Mouse (Mus musculus) CH12.LX (cell line): ENCODE results near the gene Phlpp2. TPM values are rescaled to one million over a fixed set of nuclear protein-coding genes. Genes with fewer than 3 reads are reported as not detected.

ENCODE experiments used
- DNase-seq: peaks from one replicate; pipeline ENCODE4 v3.0.0-alpha.2; 2013; ENCODE audit errors: extremely low read depth
- H3K27ac ChIP-seq: 2 replicates; pipeline ENCODE4 v1.5.1; 2012; ENCODE audit warnings: low read depth, mild to moderate bottlenecking, control low read depth, moderate library complexity; ENCODE audit not compliant: insufficient read depth
- H3K27me3 ChIP-seq: replicated peaks from 2 replicates; pipeline ENCODE3; 2012; ENCODE audit warnings: inconsistent platforms
- H3K36me3 ChIP-seq, 2 experiments: replicated peaks in 1 of 2; 2 replicates each; pipeline versions ENCODE3 to v1.6.1; 2012; ENCODE audit warnings: inconsistent platforms in 1 of 2, low read length in 1 of 2, mild to moderate bottlenecking in 1 of 2, mixed read lengths in 1 of 2, moderate library complexity in 1 of 2; ENCODE audit not compliant: control insufficient read depth in 1 of 2, insufficient read depth in 1 of 2
- H3K4me1 ChIP-seq, 2 experiments: 2 replicates each; pipeline ENCODE4 v1.6.1; 2012; ENCODE audit warnings: inconsistent platforms in 1 of 2, moderate library complexity in 1 of 2; ENCODE audit not compliant: insufficient read depth in 2 of 2, control insufficient read depth in 1 of 2
- H3K4me2 ChIP-seq: 2 replicates; pipeline ENCODE4 v1.6.1; 2012; ENCODE audit warnings: low read depth, mild to moderate bottlenecking, control low read depth; ENCODE audit not compliant: poor library complexity, insufficient read depth, severe bottlenecking
- H3K4me3 ChIP-seq, 3 experiments: fragments of 150-350 bp in 1 of 3; sonication (generic) in 1 of 3; replicated peaks in 1 of 3; 2 replicates each; pipeline versions ENCODE3 to v1.5.1; 2011 to 2012; ENCODE audit warnings: low read depth in 2 of 3, low read length in 2 of 3, mild to moderate bottlenecking in 2 of 3, moderate library complexity in 2 of 3, control low read depth in 1 of 3, improper control_type of control experiment in 1 of 3, inconsistent platforms in 1 of 3, mixed read lengths in 1 of 3; ENCODE audit not compliant: poor library complexity in 1 of 3
- H3K79me2 ChIP-seq: replicated peaks from 2 replicates; pipeline ENCODE4 v1.6.1; 2012; ENCODE audit warnings: mild to moderate bottlenecking, moderate library complexity; ENCODE audit not compliant: control insufficient read depth, poor library complexity, insufficient read depth, severe bottlenecking; ENCODE audit errors: extremely low read depth
- H3K9ac ChIP-seq: 2 replicates; pipeline ENCODE4 v1.6.1; 2012; ENCODE audit warnings: low read depth, mild to moderate bottlenecking, control low read depth, moderate library complexity; ENCODE audit not compliant: insufficient read depth
- H3K9me3 ChIP-seq: replicated peaks from 2 replicates; pipeline ENCODE3; 2012; ENCODE audit warnings: low read length, inconsistent platforms, mixed read lengths
- BHLHE40 ChIP-seq: IDR thresholded peaks from 2 replicates; pipeline ENCODE4 v1.6.1; 2011; ENCODE audit warnings: mild to moderate bottlenecking, low read depth, low read length, improper control_type of control experiment
- CHD2 ChIP-seq: IDR thresholded peaks from 2 replicates; pipeline ENCODE4 v1.6.1; 2011; ENCODE audit warnings: low read length, improper control_type of control experiment
- ELF1 ChIP-seq: IDR thresholded peaks from 2 replicates; pipeline ENCODE4 v1.6.1; 2014; ENCODE audit warnings: low read depth, mild to moderate bottlenecking, inconsistent platforms, low read length, improper control_type of control experiment
- EP300 ChIP-seq: IDR thresholded peaks from 2 replicates; pipeline ENCODE4 v1.6.1; 2011; ENCODE audit warnings: low read length, improper control_type of control experiment
- ETS1 ChIP-seq: conservative IDR thresholded peaks from 2 replicates; pipeline ENCODE4 v1.6.1; 2012; ENCODE audit warnings: low read depth, mild to moderate bottlenecking, inconsistent platforms, low read length, improper control_type of control experiment, moderate library complexity
- HCFC1 ChIP-seq: IDR thresholded peaks from 2 replicates; pipeline ENCODE4 v1.6.1; 2012; ENCODE audit warnings: low read depth, mild to moderate bottlenecking, inconsistent platforms, low read length, improper control_type of control experiment
- IRF4 ChIP-seq: IDR thresholded peaks from 2 replicates; pipeline ENCODE4 v1.6.1; 2014; ENCODE audit warnings: low read depth, mild to moderate bottlenecking, inconsistent platforms, low read length, improper control_type of control experiment
- MAFK ChIP-seq: IDR thresholded peaks from 2 replicates; pipeline ENCODE4 v1.6.1; 2011; ENCODE audit warnings: low read length, improper control_type of control experiment; ENCODE audit not compliant: insufficient replicate concordance
- MAZ ChIP-seq: IDR thresholded peaks from 2 replicates; pipeline ENCODE4 v1.6.1; 2012; ENCODE audit warnings: low read depth, mild to moderate bottlenecking, inconsistent platforms, low read length, improper control_type of control experiment, moderate library complexity
- MEF2A ChIP-seq: IDR thresholded peaks from 2 replicates; pipeline ENCODE4 v1.6.1; 2014; ENCODE audit warnings: low read depth, mild to moderate bottlenecking, inconsistent platforms, low read length, improper control_type of control experiment, borderline replicate concordance
- MYC ChIP-seq: IDR thresholded peaks from 2 replicates; pipeline ENCODE4 v1.6.1; 2011; ENCODE audit warnings: low read depth, mild to moderate bottlenecking, improper control_type of control experiment, low read length
- NELFE ChIP-seq: IDR thresholded peaks from 2 replicates; pipeline ENCODE4 v1.6.1; 2011; ENCODE audit warnings: low read depth, low read length, improper control_type of control experiment
- PAX5 ChIP-seq: IDR thresholded peaks from 2 replicates; pipeline ENCODE4 v1.6.1; 2012; ENCODE audit warnings: low read length, inconsistent platforms, mixed read lengths
- POLR2AphosphoS2 ChIP-seq: IDR thresholded peaks from 2 replicates; pipeline ENCODE4 v1.6.1; 2011; ENCODE audit warnings: low read depth, low read length, improper control_type of control experiment
- SIN3A ChIP-seq: IDR thresholded peaks from 2 replicates; pipeline ENCODE4 v1.6.1; 2012; ENCODE audit warnings: low read length, improper control_type of control experiment, inconsistent platforms
- SMC3 ChIP-seq: IDR thresholded peaks from 2 replicates; pipeline ENCODE4 v1.6.1; 2011; ENCODE audit warnings: low read depth, low read length, improper control_type of control experiment
- TBP ChIP-seq: conservative IDR thresholded peaks from 2 replicates; pipeline ENCODE4 v1.6.1; 2011; ENCODE audit warnings: low read depth, low read length, improper control_type of control experiment
- TCF12 ChIP-seq: IDR thresholded peaks from 2 replicates; pipeline ENCODE4 v1.6.1; 2014; ENCODE audit warnings: low read depth, mild to moderate bottlenecking, inconsistent platforms, low read length, improper control_type of control experiment
- USF1 ChIP-seq: IDR thresholded peaks from 2 replicates; pipeline ENCODE4 v1.6.1; 2014; ENCODE audit warnings: low read depth, mild to moderate bottlenecking, inconsistent platforms, low read length, improper control_type of control experiment
- USF2 ChIP-seq: conservative IDR thresholded peaks from 2 replicates; pipeline ENCODE4 v1.6.1; 2011; ENCODE audit warnings: low read depth, low read length, improper control_type of control experiment
- ZKSCAN1 ChIP-seq: IDR thresholded peaks from 2 replicates; pipeline ENCODE4 v1.6.1; 2012; ENCODE audit warnings: low read depth, inconsistent platforms, low read length, improper control_type of control experiment, borderline replicate concordance
- ZMIZ1 ChIP-seq: IDR thresholded peaks from 2 replicates; pipeline ENCODE4 v1.6.1; 2012; ENCODE audit warnings: low read depth, mild to moderate bottlenecking, inconsistent platforms, low read length, improper control_type of control experiment
- dilution Hi-C: fragments of 300-500 bp; cut with MboI; formaldehyde crosslinking; loops from 2 replicates; pipeline ENCODE4 v1.14.3; 2020; ENCODE audit warnings: low sequenced_read_pairs; ENCODE audit not compliant: extremely low pct_unique_long_range_greater_than_20kb, extremely low pct_ligation_motif_present
- in situ Hi-C: fragments of 300-500 bp; cut with MboI; formaldehyde crosslinking; loops from 3 replicates; pipeline ENCODE4 v1.14.3; 2019; ENCODE audit warnings: low sequenced_read_pairs, low pct_ligation_motif_present, low pct_unique_long_range_greater_than_20kb, mixed read lengths
- polyA plus RNA-seq: library from polyadenylated mRNA; unstranded; fragments of >175 nt; gene quantifications from 2 replicates; pipeline ENCODE4 v1.2.1, GENCODE M21; 2012; ENCODE audit warnings: low read depth; ENCODE audit not compliant: insufficient read length
- total RNA-seq, 2 experiments: library from RNA; depleted of rRNA; stranded (reverse); fragments of 300-350 nt in 1 of 2; fragments of >200 nt in 1 of 2; gene quantifications; 2 replicates each; pipeline ENCODE4 v1.2.3; 2012 to 2014

The Phlpp2 gene
- total and polyA plus RNA-seq, 3 experiments = 3.1 to 9.2 (median 3.5) TPM

DNA sequence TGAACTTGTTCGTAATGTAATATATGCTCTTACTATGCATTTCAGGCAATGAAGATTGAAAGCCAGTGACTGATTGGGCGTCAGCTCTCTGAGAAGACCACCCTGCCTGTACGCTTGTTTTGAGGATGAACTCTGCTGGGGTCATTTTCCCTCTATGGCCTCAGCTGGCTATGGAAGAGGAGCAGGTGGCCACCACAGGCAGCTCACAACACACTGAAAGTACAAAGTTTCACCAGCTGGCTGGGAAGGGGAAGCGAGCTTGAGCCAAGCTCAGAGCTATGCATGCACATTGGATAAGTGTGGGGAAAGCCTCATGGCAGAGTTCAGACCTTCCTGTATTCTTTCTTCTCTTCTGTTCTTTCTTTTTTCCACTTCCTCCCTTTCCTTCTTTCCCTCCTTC lies 90.8 kb downstream of the Phlpp2 start:
- Histone ChIP-seq H3K9me3 (peaks cover 7% of the 10 kb centered on the region), H3K4me3 (no peak overlapping the region), H3K36me3 (no peaks in the 10 kb centered on the region), H3K27ac (no peak overlapping the region), H3K4me2 (no peak overlapping the region), H3K4me1 (peaks cover 8 to 49% of the 10 kb centered on the region in 2 experiments), H3K27me3 (no peaks in the 10 kb centered on the region), H3K9ac (no peak overlapping the region), H3K79me2 (no peaks in the 10 kb centered on the region)
- DNase-seq = no peak
- peak; percentile 16; the same call in 1 of the 2 replicates for TF ChIP-seq TCF12
- TF ChIP-seq SIN3A = no peak
- no peak for TF ChIP-seq TBP
- TF ChIP-seq IRF4 = 0 out of 2 replicates have a peak, but pooled peaks have one; percentile 15
- TF ChIP-seq MAFK = no peak
- TF ChIP-seq BHLHE40 = no peak
- no peak for TF ChIP-seq SMC3
- in situ Hi-C loops = no loop called here
- dilution Hi-C loops = no loop called here

DNA sequence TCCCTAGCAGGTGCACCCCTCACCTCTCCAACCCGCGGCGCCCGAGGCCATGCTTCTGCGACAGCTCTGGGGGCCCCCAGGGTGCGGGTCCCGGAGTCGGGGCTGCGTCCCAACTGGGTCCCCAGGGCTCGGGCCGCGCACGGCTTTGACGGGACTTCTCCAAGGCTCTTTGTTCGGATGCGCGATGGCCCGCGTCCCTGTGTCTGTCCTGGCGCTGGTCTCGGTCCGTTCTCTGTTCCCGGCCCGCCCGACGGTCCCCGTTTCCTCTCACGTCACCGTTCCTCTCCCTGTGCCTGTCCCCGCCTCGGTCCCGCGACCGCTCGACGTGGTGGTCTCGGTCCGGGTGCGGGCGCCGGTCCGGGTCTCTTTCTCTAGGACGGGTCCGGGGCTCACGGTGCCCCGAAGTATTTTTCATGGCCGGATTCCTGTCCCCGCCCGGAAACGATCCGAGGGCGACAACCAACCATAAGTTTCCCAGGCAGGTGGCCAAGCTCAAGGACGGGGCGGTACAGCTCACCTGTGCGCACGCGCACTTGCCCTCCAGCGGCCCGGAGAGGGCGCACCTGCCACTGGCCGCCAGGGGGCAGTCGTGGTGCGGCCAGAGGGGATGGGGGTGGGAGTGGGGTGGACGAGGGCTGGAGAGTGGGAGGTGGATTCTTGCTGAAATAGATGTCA lies 93.5 kb downstream of the Phlpp2 start, which contains the start of gene Marveld3:
Gene Marveld3, minus strand, starts transcription at position 511 of the 675 bp plus-strand sequence.
- dilution Hi-C loops = no loop called here
- H3K27me3 ChIP-seq = no peaks in the 10 kb centered on the region
- TF ChIP-seq MYC (no peak), ZMIZ1 (no peak), CHD2 (no peak), MEF2A (no peak), HCFC1 (no peak), MAZ (no peak), ETS1 (no peak), ZKSCAN1 (no peak), USF2 (no peak), ELF1 (no peak), TBP (no peak), TCF12 (no peak), PAX5 (no peak), SIN3A (no peak), EP300 (no peak), POLR2AphosphoS2 (no peak), MAFK (no peak), NELFE (no peak), USF1 (no peak)
- TF ChIP-seq, all 38 proteins: peak for 0
- Histone ChIP-seq H3K4me2 (no peak within 1 kb of the TSS), H3K36me3 (no peaks in the 10 kb centered on the region), H3K4me1 (peaks cover 9 to 46% of the 10 kb centered on the region in 2 experiments), H3K27ac (no peak within 1 kb of the TSS), H3K9ac (no peak within 1 kb of the TSS), H3K4me3 (no peak within 1 kb of the TSS), H3K9me3 (peaks cover 7% of the 10 kb centered on the region), H3K79me2 (no peaks in the 10 kb centered on the region)
- in situ Hi-C loops = no loop called here
- DNase-seq = no peak
